Mouse (Mus musculus) small intestine, adult 2 months (tissue): ENCODE results near the gene Pcyt1b. TPM values are rescaled to one million over a fixed set of nuclear protein-coding genes. Genes with fewer than 3 reads are reported as not detected.

Experiments
- H3K27ac ChIP-seq: fragments of 200-500 bp; 2 replicates; pipeline ENCODE4 v1.5.1; 2012; ENCODE audit warnings: low read depth, low read length, control low read depth, inconsistent platforms; ENCODE audit not compliant: insufficient read depth
- H3K27me3 ChIP-seq: fragments of 200-500 bp; 2 replicates; pipeline ENCODE4 v1.6.1; 2012; ENCODE audit warnings: mild to moderate bottlenecking, moderate library complexity, low read length, inconsistent platforms; ENCODE audit not compliant: control insufficient read depth, insufficient read depth
- H3K36me3 ChIP-seq: fragments of 200-500 bp; 2 replicates; pipeline ENCODE4 v1.6.1; 2012; ENCODE audit warnings: mild to moderate bottlenecking, low read length, control low read depth, inconsistent platforms; ENCODE audit not compliant: control insufficient read depth, insufficient read depth
- H3K4me1 ChIP-seq: fragments of 200-500 bp; 2 replicates; pipeline ENCODE4 v1.6.1; 2012; ENCODE audit warnings: low read length, inconsistent platforms, mixed read lengths; ENCODE audit not compliant: control insufficient read depth, insufficient read depth, insufficient read length
- H3K4me3 ChIP-seq: fragments of 200-500 bp; 2 replicates; pipeline ENCODE4 v1.5.1; 2012; ENCODE audit warnings: low read depth, mild to moderate bottlenecking, control low read depth, inconsistent platforms, low read length, moderate library complexity
- CTCF ChIP-seq: fragments of 200-500 bp; IDR thresholded peaks from 2 replicates; pipeline ENCODE4 v1.5.1; 2012; ENCODE audit warnings: low read depth, mild to moderate bottlenecking, control low read depth, inconsistent platforms, low read length, moderate library complexity, mixed read lengths; ENCODE audit not compliant: insufficient replicate concordance, insufficient read length; ENCODE audit errors: extremely low read depth
- POLR2A ChIP-seq: fragments of 200-500 bp; IDR thresholded peaks from 2 replicates; pipeline ENCODE4 v1.6.1; 2012; ENCODE audit warnings: low read depth, mild to moderate bottlenecking, control low read depth, inconsistent platforms, low read length, moderate library complexity
- WGBS: fragments of 180-500 bp; shearing (Covaris S2); methylation state at CpG from one replicate; pipeline ENCODE4 v1.1.7; 2018; 5-methylcytosine and 5-hydroxymethylcytosine counted together
- polyA plus RNA-seq: library from polyadenylated mRNA; depleted of rRNA; stranded (reverse); fragments of >200 nt; gene quantifications from 2 replicates; pipeline ENCODE4 v1.2.3, GENCODE M21; 2012

Gene Pcyt1b
- polyA plus RNA-seq, 1 experiment: 0.05 TPM

DNA sequence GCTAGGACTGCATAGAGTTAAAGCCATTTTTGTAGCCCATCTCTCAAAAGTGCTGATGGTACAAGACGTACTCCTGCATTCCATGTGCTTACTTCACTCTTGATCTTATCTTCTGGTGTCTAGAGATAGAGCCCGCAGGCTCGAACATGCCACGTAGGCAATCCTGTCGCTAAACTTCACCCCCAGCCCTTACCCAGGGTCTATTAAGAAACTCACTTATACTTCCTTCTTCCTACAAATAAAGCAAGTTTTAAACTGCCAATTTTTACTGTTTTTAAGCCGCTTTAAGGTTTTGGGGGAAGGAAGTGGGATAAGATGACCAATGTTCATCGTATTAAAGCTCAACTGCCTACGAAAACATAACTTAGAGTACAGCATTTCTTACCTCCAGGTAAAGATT is 36.0 kb downstream of the Pcyt1b start:
- H3K4me3 ChIP-seq: no peak overlapping the region
- no peaks in the 10 kb centered on the region for H3K4me1 ChIP-seq
- WGBS: 58% methylated on average over 8 of the region's 8 CpGs
- no peak overlapping the region for H3K27ac ChIP-seq
- no peak for TF ChIP-seq CTCF
- no peak for TF ChIP-seq POLR2A
- no peaks in the 10 kb centered on the region for H3K36me3 ChIP-seq
- no peaks in the 10 kb centered on the region for H3K27me3 ChIP-seq

DNA sequence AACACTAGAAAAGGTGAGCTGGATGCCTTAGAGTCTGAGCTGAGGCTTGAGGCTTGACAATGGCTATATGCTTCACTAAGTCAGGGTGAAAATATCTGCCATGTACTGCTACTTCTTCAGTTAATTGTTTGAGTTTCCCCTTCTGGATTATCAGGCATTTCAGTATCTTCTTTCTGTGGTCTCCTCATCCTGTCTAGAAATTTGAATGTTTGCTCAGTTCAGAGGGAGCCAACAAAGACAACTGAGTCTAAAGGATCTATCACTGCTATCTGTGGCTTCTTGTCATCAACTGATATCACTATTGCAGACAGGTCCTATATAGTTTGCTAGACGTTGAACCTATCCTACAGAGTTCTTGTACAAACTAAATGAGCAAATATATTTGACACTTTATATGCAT is 42.9 kb downstream of the Pcyt1b start:
- H3K36me3 ChIP-seq: no peaks in the 10 kb centered on the region
- 0 out of 2 replicates have a peak, but pooled peaks cover 2% of the 10 kb centered on the region for H3K4me1 ChIP-seq
- H3K4me3 ChIP-seq: no peak overlapping the region
- 41% methylated on average over 1 of the region's 1 CpGs for WGBS
- H3K27me3 ChIP-seq: no peaks in the 10 kb centered on the region
- TF ChIP-seq POLR2A (no peak), CTCF (no peak)
- H3K27ac ChIP-seq: no peak overlapping the region

DNA sequence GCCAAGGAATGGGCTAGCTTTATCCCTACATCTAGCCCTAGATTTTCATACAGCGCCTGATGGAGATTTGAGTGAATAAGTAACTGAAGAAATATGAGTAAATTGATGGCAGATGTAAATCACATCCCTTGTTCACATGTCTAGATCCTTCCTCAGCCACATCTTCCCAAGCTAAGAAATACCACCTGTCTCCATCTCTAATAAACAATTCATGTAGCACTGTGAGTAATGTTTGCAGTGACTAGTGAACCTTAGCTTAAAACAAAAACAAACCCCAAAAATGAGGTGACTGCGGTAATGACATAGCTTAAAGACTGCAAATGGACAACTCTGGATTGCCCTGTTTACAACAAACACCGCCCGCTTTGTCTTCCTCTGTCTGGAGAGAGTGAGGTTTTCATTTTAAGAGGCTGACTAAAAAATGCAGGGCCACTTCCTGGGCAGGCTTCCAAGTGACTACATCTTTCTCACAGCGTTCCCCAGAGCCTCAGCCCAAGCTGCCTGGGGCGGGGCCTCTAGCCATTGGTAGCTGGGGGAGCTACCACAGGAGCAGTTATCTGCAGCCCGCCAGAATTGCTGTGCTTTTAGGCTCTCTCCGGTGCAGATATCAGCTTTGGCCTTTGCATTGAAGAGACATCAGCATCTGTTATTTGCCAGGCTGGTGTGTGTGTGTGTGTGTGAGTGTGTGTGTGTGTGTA is 46.0 kb downstream of the Pcyt1b start:
- TF ChIP-seq POLR2A (no peak), CTCF (no peak)
- Histone ChIP-seq H3K4me3 (no peak overlapping the region), H3K4me1 (0 out of 2 replicates have a peak, but pooled peaks cover 2% of the 10 kb centered on the region), H3K27me3 (no peaks in the 10 kb centered on the region), H3K36me3 (no peaks in the 10 kb centered on the region), H3K27ac (no peak overlapping the region)
- WGBS: 27% methylated on average over 8 of the region's 8 CpGs

DNA sequence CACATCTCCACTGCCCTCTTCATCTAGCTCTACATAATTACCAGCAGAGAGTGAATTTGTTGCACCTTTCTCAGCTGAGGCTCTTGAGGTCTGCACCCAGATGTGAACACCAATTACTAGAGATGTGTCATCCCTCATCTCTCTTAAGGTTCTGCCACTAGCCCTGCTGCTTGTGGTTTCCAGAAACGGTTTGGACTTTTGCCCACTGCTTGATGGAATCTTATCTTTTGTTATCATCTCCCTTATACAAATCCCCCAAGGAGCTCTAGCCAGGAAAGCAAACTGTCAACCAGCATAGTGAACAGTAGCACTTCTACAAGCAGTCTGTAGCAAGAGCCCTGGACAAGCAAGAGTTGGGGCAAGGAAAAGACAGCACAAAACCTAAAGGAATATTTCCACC is 57.9 kb downstream of the Pcyt1b start:
- no peaks in the 10 kb centered on the region for H3K27me3 ChIP-seq
- H3K36me3 ChIP-seq: no peaks in the 10 kb centered on the region
- H3K27ac ChIP-seq: no peak overlapping the region
- H3K4me1 ChIP-seq: no peaks in the 10 kb centered on the region
- TF ChIP-seq CTCF (no peak), POLR2A (no peak)
- 21% methylated on average over 1 of the region's 1 CpGs for WGBS
- H3K4me3 ChIP-seq: no peak overlapping the region

DNA sequence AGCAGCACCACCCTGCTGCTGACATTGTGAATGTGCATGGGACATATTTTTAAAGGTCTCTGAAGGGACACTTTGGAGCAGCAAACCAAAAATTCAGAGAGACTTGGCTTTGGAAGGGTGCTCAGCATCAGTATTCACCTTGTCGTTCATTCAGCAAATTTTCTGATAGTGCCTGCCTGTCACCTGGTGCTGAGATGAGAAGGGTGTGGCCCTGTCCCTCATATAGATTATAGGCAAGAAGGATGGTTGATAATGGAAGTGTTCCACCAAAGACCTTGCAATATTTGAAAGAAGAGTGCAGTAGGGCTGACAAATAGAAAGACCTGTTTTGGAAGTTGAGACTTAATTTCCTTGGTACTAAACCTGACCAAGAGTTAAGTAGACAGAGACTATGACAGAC is 74.9 kb downstream of the Pcyt1b start:
- TF ChIP-seq CTCF: no peak
- no peak for TF ChIP-seq POLR2A
- Histone ChIP-seq H3K4me3 (no peak overlapping the region), H3K27me3 (no peaks in the 10 kb centered on the region), H3K36me3 (no peaks in the 10 kb centered on the region), H3K4me1 (no peaks in the 10 kb centered on the region), H3K27ac (no peak overlapping the region)
- 59% methylated on average over 1 of the region's 1 CpGs for WGBS

DNA sequence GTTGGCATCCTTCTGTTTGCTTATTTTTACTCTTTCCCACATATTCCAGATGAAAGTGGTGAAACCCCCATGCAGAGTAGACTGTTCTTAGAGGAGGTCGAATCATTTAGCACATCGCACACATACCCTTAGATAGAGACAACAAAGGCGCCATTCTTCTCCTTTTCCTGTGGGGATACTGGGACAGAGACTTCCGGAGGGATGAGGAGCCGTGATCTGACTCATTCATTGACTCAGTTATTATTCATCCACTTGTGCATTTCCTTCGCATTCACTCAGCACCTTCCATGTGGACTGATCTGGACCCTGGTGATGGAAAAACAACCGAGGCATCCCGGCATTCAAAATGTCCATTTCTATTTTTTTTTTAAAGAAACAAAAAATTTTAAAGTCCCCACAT is 76.2 kb downstream of the Pcyt1b start:
- Histone ChIP-seq H3K4me3 (no peak overlapping the region), H3K4me1 (no peaks in the 10 kb centered on the region), H3K36me3 (no peaks in the 10 kb centered on the region), H3K27ac (no peak overlapping the region), H3K27me3 (no peaks in the 10 kb centered on the region)
- WGBS: 85% methylated on average over 8 of the region's 8 CpGs
- TF ChIP-seq CTCF: no peak
- no peak for TF ChIP-seq POLR2A

DNA sequence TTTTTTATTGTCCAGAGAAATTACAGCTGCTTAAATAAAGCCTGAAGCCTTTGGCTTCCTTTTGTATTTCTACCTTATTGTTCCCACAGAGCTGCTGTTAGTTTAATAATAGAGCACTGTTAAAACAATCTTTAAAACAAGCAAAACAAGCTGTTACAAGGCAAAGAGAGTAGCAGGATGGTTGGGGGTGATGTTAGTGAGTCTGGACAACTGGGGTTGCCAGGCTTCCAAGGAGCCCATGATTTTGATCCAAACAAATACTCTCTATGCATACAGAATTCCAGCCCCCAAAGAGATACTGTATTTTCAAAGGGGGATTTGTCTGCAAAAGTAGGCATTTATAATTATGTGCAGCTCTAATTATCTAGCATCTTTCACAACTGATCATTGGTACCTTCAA is 77.7 kb downstream of the Pcyt1b start:
- TF ChIP-seq CTCF (no peak), POLR2A (no peak)
- Histone ChIP-seq H3K4me1 (no peaks in the 10 kb centered on the region), H3K27me3 (no peaks in the 10 kb centered on the region), H3K36me3 (no peaks in the 10 kb centered on the region), H3K27ac (no peak overlapping the region), H3K4me3 (no peak overlapping the region)
